Mouse (Mus musculus) cerebellum, adult 8-10 months (tissue): ENCODE results near the gene Gm21860.
"Not testable (repeated sequence)": the region's sequence is repeated elsewhere in the genome, so short reads cannot be mapped to it uniquely, and the experiment has no call there.

Source experiments
- DNase-seq: peaks from one replicate; pipeline ENCODE4 v3.0.0; 2022

Gene Gm21860

DNA sequence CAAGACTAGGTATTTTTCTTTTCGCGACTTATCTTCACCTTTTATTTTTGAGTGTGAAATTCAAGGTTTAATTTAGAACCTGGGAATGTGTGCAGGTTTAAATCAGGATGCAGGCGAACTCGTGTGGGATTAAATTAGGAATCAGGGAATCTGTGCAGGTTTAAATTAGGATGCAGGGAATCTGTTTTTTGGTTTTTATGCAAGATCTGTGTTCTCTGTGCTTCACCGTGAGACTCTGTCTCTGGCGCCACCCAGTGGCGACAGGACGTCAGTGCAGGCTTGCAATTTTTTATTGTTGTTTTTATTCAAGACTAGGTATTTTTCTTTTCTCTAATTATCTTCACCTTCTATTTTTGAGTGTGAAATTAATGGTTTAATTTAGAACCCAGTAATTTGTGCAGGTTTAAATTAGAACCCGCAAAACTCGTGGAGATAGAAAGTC, 22.5 kb downstream of the Gm21860 start:
- peak; percentile 51 for DNase-seq

DNA sequence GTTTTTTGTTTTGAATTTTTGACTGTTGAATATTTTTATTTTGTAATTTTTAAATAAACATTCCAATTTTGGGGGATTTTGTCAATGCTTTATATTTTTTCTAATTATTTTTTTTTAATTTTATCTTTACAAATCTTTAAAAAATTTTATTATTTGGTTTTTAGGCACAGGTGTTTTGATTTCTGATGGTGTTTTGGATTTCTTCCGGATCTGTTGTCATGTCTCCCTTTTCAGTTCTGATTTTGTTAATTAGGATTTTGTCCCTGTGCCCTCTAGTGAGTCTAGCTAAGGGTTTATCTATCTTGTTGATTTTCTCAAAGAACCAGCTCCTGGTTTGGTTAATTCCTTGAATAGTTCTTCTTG, 23.0 kb downstream of the Gm21860 start:
- DNase-seq, result not testable (repeated sequence)

DNA sequence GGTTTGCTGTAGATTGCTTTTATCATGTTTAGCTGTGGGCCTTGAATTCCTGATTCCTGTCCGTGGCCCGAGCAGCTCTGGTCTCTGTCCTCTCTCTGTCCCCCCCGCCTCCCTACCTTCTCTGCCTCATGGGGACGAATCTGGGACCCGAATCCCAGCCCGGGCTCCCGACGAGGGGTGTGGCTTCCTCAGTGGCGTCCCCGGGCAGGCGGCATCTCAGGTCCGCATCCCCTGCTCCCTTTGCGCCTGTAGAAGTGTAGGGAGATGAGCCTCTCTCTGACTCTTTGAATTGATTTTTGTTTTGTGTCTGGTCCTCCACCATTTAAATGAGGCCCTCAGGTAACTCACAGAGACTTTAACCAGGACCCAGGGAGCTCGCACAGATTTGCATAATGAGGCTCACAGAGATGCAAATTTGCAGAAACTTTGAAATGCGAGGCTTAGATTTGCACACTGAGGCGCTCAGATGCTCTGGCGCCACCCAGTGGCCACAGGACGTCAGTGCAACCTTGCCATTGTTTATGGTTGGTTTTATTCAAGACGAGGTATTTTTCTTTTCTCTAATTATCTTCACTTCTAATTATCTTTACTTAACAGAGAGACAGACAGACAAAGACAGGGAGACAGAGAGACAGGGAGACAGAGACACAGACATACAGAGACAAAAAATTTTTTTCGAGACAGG, 23.6 kb downstream of the Gm21860 start:
- not testable (repeated sequence) for DNase-seq

DNA sequence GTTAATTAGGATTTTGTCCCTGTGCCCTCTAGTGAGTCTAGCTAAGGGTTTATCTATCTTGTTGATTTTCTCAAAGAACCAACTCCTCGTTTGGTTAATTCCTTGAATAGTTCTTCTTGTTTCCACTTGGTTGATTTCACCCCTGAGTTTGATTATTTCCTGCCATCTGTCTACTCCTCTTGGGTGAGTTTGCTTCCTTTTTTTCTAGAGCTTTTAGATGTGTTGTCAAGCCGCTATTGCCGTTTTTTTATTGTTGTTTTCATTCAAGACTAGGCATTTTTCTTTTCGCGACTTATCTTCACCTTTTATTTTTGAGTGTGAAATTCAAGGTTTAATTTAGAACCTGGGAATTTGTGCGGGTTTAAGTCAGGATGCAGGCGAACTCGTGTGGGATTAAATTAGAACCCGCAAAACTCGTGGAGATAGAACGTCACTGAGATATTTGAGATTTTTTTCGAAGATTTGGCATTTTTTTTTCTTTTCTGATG, 24.8 kb downstream of the Gm21860 start:
- DNase-seq, result not testable (repeated sequence)

DNA sequence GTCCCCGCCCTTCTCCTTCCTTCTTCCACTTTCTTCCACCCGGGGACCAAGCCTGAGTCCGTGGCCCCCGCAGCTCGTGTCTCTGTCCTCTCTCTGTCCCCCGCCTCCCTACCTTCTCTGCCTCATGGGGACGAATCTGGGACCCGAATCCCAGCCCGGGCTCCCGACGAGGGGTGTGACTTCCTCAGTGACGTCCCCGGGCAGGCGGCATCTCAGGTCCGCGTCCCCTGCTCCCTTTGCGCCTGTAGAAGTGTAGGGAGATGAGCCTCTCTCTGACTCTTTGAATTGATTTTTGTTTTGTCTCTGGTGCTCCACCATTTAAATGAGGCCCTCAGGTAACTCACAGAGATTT, 25.7 kb downstream of the Gm21860 start:
- DNase-seq, result not testable (repeated sequence)

DNA sequence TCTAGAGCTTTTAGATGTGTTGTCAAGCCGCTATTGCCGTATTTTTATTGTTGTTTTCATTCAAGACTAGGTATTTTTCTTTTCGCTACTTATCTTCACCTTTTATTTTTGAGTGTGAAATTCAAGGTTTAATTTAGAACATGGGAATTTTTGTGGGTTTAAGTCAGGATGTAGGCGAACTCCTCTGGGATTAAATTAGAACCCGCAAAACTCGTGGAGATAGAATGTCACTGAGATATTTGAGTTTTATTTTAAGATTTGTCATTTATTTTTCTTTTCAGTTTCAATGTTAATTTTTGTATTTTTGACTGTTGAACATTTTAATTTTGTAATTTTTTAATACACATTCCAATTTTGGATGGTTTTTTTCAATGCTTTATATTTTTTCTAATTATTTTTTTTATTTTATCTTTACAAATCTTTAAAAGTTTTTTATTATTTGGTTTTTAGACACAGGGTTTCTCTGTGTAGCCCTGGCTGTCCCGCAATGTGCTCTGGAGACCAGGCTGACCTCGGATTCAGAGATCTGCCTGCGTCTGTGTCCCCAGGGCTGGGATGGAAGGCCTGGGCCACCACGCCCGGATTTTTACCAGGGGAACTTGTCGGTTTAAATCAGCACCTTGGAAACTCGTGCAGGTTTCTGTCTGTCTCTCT, 26.2 kb downstream of the Gm21860 start:
- DNase-seq, result not testable (repeated sequence)

DNA sequence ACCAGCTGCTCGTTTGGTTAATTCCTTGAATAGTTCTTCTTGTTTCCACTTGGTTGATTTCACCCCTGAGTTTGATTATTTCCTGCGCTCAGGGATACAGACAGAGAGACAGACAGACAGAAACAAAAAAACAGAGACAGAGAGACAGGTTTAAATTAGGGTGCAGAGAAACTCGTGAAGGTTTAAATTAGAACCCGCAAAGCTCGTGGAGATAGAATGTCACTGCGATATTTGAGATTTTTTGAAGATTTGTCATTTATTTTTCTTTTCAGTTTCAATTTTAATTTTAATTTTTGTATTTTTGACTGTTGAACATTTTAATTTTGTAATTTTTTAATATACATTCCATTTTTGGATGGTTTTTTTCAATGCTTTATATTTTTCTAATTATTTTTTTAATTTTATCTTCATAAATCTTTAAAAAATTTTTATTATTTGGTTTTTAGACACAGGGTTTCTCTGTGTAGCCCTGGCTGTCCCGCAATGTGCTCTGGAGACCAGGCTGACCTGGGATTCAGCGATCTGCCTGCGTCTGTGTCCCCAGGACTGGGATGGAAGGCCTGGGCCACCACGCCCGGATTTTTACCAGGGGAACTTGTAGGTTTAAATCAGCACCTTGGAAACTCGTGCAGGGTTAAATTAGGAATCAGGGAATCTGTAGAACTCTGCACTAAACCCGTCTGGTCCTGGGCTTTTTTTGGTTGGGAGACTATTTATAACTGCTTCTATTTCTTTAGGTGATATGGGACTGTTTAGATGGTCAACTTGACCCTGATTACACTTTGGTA, 27.3 kb downstream of the Gm21860 start:
- DNase-seq, result not testable (repeated sequence)

DNA sequence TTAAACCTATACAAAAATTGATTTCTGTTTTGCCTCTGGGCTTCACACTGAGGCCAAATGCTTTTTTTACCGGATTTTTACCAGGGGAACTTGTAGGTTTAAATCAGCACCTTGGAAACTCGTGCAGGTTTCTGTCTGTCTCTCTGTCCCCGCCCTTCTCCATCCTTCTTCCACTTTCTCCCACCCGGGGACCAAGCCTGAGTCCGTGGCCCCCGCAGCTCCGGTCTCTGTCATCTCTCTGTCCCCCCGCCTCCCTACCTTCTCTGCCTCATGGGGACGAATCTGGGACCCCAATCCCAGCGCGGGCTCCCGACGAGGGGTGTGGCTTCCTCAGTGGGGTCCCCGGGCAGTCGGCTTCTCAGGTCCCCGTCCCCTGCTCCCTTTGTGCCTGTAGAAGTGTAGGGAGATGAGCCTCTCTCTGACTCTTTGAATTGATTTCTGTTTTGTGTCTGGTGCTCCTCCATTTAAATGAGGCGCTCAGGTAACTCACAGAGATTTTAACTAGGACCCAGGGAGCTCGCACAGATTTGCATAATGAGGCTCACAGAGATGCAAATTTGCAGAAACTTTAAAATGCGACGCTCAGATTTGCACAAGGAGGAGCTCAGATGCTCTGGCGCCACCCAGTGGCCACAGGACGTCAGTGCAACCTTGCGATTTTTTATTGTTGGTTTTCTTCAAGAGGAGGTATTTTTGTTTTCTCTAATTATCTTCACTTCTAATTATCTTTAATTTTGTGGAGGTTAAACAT, 28.7 kb downstream of the Gm21860 start:
- DNase-seq, result not testable (repeated sequence)

DNA sequence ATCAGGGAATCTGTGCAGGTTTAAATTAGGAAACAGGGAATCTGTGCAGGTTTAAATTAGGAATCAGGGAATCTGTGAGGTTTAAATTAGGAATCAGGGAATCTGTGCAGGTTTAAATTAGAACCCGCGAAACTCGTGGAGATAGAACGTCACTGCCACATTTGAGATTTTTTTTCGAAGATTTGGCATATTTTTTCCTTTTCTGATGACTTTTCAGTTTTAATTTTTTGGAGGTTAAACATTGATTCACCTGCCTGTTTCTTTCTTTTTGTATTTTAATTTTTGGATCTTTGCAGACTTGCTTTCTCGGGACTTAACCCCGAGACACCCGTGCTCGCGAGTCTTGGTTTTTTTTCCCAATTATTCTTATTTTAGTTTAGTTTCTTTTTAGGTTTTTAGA, 29.5 kb downstream of the Gm21860 start:
- not testable (repeated sequence) for DNase-seq

DNA sequence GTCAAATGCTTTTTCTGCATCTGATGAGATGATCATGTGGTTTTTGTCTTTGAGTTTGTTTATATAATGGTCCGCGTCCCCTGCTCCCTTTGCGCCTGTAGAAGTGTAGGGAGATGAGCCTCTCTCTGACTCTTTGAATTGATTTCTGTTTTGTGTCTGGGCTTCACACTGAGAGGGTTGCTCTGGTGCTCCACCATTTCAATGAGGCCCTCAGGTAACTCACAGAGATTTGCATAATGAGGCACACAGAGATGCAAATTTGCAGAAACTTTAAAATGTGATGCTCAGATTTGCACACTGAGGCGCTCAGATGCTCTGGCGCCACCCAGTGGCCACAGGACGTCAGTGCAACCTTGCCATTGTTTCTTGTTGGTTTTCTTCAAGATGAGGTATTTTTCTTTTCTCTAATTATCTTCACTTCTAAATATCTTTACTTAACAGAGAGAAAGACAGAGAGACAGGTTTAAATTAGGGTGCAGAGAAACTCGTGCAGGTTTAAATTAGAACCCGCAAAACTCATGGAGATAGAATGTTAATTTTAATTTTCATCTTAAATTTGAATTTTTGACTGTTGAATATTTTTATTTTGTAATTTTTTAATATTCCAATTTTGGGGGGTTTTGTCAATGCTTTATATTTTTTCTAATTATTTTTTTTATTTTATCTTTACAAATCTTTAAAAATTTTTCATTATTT, 30.5 kb downstream of the Gm21860 start:
- not testable (repeated sequence) for DNase-seq

DNA sequence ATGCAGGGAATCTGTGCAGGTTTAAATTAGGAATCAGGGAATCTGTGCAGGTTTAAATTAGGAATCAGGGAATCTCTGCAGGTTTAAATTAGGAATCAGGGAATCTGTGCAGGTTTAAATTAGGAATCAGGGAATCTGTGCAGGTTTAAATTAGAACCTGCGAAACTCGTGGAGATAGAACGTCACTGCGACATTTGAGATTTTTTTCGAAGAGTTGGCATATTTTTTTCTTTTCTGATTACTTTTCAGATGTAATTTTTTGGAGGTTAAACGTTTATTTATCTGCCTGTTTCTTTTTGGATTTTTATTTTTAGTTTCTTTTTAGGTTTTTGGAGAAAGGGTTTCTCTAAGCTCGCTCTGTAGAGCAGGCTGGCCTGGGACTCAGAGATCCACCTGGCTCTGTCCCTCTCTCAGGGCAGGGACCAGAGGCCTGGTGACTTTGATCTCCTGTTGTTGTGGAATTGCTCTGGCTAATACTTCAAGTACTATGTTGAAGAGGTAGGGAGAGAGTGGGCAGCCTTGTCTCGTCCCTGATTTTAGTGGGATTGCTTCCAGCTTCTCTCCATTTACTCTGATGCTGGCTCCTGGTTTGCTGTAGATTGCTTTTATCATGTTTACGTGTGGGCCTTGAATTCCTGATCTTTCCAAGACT, 31.2 kb downstream of the Gm21860 start:
- not testable (repeated sequence) for DNase-seq

DNA sequence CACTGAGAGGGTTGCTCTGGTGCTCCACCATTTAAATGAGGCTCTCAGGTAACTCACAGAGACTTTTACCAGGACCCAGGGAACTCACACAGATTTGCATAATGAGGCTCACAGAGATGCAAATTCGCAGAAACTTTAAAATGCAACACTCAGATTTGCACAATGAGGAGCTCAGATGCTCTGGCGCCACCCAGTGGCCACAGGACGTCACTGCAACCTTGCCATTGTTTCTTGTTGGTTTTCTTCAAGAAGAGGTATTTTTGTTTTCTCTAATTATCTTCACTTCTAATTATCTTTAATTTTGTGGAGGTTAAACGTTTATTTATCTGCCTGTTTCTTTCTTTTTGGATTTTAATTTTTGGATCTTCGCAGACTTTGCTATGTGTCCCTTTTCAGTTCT, 34.1 kb downstream of the Gm21860 start:
- not testable (repeated sequence) for DNase-seq

DNA sequence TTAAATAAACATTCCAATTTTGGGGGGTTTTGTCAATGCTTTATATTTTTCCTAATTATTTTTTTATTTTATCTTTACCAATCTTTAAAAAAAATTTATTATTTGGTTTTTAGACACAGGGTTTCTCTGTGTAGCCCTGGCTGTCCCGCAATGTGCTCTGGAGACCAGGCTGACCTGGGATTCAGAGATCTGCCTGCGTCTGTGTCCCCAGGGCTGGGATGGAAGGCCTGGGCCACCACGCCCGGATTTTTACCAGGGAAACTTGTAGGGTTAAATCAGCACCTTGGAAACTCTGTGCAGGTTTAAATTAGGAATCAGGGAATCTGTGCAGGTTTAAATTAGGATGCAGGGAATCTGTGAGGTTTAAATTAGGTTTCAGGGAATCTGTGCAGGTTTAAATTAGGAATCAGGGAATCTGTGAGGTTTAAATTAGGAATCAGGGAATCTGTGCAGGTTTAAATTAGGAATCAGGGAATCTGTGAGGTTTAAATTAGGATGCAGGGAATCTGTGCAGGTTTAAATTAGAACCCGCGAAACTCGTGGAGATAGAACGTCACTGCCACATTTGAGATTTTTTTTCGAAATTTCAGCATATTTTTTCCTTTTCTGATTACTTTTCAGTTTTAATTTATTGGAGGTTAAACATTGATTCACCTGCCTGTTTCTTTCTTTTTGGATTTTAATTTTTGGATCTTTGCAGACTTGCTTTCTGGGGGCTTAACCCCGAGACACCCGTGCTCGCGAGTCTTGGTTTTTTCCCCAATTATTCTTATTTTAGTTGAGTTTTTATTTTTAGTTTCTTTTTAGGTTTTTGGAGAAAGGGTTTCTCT, 35.0 kb downstream of the Gm21860 start:
- not testable (repeated sequence) for DNase-seq

DNA sequence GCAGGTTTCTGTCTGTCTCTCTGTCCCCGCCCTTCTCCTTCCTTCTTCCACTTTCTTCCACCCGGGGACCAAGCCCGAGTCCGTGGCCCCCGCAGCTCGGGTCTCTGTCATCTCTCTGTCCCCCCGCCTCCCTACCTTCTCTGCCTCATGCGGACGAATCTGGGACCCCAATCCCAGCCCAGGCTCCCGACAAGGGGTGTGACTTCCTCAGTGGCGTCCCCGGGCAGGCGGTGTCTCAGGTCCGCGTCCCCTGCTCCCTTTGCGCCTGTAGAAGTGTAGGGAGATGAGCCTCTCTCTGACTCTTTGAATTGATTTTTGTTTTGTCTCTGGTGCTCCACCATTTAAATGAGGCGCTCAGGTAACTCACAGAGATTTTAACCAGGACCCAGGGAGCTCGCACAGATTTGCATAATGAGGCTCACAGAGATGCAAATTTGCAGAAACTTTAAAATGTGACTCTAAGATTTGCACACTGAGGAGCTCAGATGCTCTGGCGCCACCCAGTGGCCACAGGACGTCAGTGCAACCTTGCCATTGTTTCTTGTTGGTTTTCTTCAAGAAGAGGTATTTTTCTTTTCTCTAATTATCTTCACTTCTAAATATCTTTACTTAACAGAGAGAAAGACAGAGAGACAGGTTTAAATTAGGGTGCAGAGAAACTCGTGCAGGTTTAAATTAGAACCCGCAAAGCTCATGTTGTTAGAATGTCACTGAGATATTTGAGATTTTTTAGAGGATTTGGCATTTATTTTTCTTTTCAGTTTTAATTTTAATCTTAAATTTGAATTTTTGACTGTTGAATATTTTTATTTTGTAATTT, 35.8 kb downstream of the Gm21860 start:
- DNase-seq, result peak; percentile 59

DNA sequence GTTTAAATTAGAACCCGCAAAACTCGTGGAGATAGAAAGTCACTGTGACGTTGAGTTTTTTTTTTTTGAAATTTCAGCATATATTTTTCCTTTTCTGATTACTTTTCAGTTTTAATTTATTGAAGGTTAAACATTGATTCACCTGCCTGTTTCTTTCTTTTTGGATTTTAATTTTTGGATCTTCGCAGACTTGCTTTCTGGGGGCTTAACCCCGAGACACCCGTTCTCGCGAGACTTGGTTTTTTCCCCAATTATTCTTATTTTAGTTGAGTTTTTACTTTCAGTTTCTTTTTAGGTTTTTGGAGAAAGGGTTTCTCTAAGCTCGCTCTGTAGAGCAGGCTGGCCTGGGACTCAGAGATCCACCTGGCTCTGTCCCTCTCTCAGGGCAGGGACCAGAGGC, 36.6 kb downstream of the Gm21860 start:
- DNase-seq, result not testable (repeated sequence)

DNA sequence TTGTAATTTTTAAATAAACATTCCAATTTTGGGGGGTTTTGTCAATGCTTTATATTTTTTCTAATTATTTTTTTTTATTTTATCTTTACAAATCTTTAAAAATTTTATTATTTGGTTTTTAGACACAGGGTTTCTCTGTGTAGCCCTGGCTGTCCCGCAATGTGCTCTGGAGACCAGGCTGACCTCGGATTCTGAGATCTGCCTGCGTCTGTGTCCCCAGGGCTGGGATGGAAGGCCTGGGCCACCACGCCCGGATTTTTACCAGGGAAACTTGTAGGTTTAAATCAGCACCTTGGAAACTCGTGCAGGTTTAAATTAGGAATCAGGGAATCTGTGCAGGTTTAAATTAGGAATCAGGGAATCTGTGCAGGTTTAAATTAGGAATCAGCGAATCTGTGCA, 37.1 kb downstream of the Gm21860 start:
- not testable (repeated sequence) for DNase-seq
